ENCODE assay signal across 23 mouse cellular contexts in genomic region chr11:107296176-107296575, GRCm38 (mm10).
A peak's percentile ranks its signal among the peaks of the same experiment; 100 is the strongest.
DNase-seq lines count a peak whose midpoint lies in the region; ATAC-seq lines count a peak whose summit lies in the region.
"Had no signal": no experiment of that assay in that cellular context is flagged by ENCODE, and none has a peak within 500 bp of the region (broad histone marks: within the 10 kb centered on the region; RNA-seq: fewer than 3 reads in every experiment).

No protein-coding gene starts in this region.

- peak overlapping the region; percentile 54; the same call in 1 of the 2 replicates for H3K27ac ChIP-seq in kidney, embryonic 15.5 days
- H3K27ac ChIP-seq in forebrain, embryonic 11.5 days (ENCODE audit: low read depth, low read length), result no peak overlapping the region
- H3K27ac ChIP-seq: forebrain, embryonic 10.5 days; heart, adult 2 months; heart, embryonic 13.5 days; neural tube, embryonic 13.5 days had no signal

- peak; percentile 42 for DNase-seq in kidney, adult 18-20 months
- DNase-seq in kidney, postnatal 36 days, result peak; percentile 63 to 68
- no peak for DNase-seq in forebrain, embryonic 11.5 days (ENCODE audit: low spot score)
- DNase-seq in cerebellum, postnatal 36 days, result no peak
- DNase-seq in spleen, postnatal 36 days (ENCODE audit: low spot score in 2 of 2), result no peak
- no peak for DNase-seq in urinary bladder, postnatal 10 days (ENCODE audit: low spot score)
- DNase-seq: adrenal gland, postnatal 36 days; cerebellum, adult 11 months; cerebellum, postnatal 10 days; forebrain, postnatal 0 days; gastrocnemius, postnatal 25 days; heart, adult 2 months; heart, postnatal 14 days; liver, postnatal 0 days; midbrain, embryonic 14.5 days; thymus, postnatal 25 days had no signal

- no peak overlapping the region for H3K4me2 ChIP-seq in kidney, embryonic 15.5 days
- no peak overlapping the region for H3K4me2 ChIP-seq in forebrain, embryonic 11.5 days (ENCODE audit: low read depth, low read length, severe bottlenecking)
- H3K4me2 ChIP-seq: heart, embryonic 13.5 days; neural tube, embryonic 13.5 days had no signal

- H3K4me1 ChIP-seq in kidney, embryonic 15.5 days, result peaks cover 29% of the 10 kb centered on the region
- no peaks in the 10 kb centered on the region for H3K4me1 ChIP-seq in forebrain, embryonic 11.5 days (replicated peaks; ENCODE audit: control insufficient read depth, insufficient read depth, low read length)
- H3K4me1 ChIP-seq: forebrain, embryonic 10.5 days; heart, embryonic 13.5 days had no signal

- H3K36me3 ChIP-seq in kidney, embryonic 15.5 days, result peaks cover 9% of the 10 kb centered on the region; the same call in 1 of the 2 replicates
- no peaks in the 10 kb centered on the region for H3K36me3 ChIP-seq in forebrain, embryonic 11.5 days (ENCODE audit: control insufficient read depth, insufficient read depth, low read length)

- H3K9ac ChIP-seq in kidney, embryonic 15.5 days, result no peak overlapping the region
- H3K9ac ChIP-seq in forebrain, embryonic 11.5 days (ENCODE audit: low read length), result no peak overlapping the region
- H3K9ac ChIP-seq: forebrain, postnatal 0 days; heart, embryonic 13.5 days; liver, postnatal 0 days; neural tube, embryonic 13.5 days had no signal

- no peak overlapping the region for H3K4me3 ChIP-seq in kidney, embryonic 15.5 days (replicated peaks)
- H3K4me3 ChIP-seq in forebrain, embryonic 11.5 days (ENCODE audit: low read depth, low read length), result no peak overlapping the region
- H3K4me3 ChIP-seq: forebrain, embryonic 10.5 days; heart, adult 2 months; heart, embryonic 13.5 days; neural tube, embryonic 13.5 days had no signal

- WGBS in kidney, embryonic 15.5 days, result 70% methylated on average over 4 of the region's 4 CpGs
- WGBS in forebrain, embryonic 11.5 days, result 96% methylated on average over 4 of the region's 4 CpGs

- H3K9me3 ChIP-seq in kidney, embryonic 15.5 days (replicated peaks), result 0 out of 2 replicates have a peak, but pooled peaks cover 6% of the 10 kb centered on the region
- H3K9me3 ChIP-seq in forebrain, embryonic 11.5 days (ENCODE audit: control insufficient read depth, low read length), result peaks cover 6% of the 10 kb centered on the region; the same call in 1 of the 2 replicates

- peak; percentile 70; the same call in 1 of the 2 replicates for ATAC-seq in kidney, embryonic 15.5 days (replicated peaks; ENCODE audit: low FRiP score)
- no peak for ATAC-seq in forebrain, embryonic 11.5 days (replicated peaks; ENCODE audit: low FRiP score)
- ATAC-seq: CD4-positive, CD25-positive, alpha-beta regulatory T cell, adult 4 months; forebrain, postnatal 0 days; intestine, postnatal 0 days; liver, postnatal 0 days; lung, postnatal 0 days had no signal

- H3K27me3 ChIP-seq in kidney, embryonic 15.5 days, result no peaks in the 10 kb centered on the region
- H3K27me3 ChIP-seq in forebrain, embryonic 11.5 days (ENCODE audit: control insufficient read depth, insufficient read depth, low read length), result no peaks in the 10 kb centered on the region
- H3K27me3 ChIP-seq: heart, embryonic 13.5 days; neural tube, embryonic 13.5 days had no signal

Comparison
In these comparisons a context has a peak if more than half of its experiments do, and no peak if none do; other contexts are left out.
1. DNase-seq: peak in kidney, adult 18-20 months (single experiment) and kidney, postnatal 36 days (2 of 2); none in forebrain, embryonic 11.5 days (single experiment), cerebellum, postnatal 36 days (0 of 2), spleen, postnatal 36 days (0 of 2) and urinary bladder, postnatal 10 days (single experiment).